Mouse (Mus musculus): ENCODE measurements around the gene Ncmap. TPM values are rescaled to one million over a fixed set of nuclear protein-coding genes. Genes with fewer than 3 reads are reported as not detected.

The Ncmap gene
- 1 to 10 TPM in 1 of 2 experiments, under 1 TPM in 1; 0.93 to 1.2 TPM for total RNA-seq (2021)
- long read RNA-seq, experiment 1, partial matches to known transcripts = 1 of 1 reads
- long read RNA-seq, experiment 1, other reads (novel, unspliced or antisense) = 0 of 1 reads
- long read RNA-seq, experiment 2, partial matches to known transcripts = 1 of 2 reads
- long read RNA-seq, experiment 2, other reads (novel, unspliced or antisense) = 1 of 2 reads

DNA sequence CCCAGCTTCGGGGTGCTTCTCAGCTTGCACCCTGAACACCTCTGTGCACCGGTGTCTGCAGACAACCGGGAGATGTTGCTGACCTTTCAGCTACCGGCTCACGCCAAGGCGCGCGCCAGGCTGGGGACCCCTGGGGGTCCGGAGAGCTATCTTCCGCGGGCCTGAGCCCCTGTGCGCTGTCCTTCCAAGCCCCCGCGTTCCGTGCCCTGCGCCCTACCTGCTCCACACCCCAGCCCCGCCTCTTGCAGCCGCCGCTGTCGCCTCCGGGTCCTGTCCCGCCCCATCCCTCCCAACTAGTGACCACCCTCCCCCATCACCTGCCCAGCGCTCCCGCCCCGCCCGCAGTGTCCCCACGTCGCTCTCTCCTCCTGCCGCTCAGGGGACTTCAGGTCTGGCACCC lies at the start of gene Ncmap:
Gene Ncmap (minus strand): TSS at position 237 of the 400 bp plus-strand sequence.
- DNase-seq (ENCODE audit: low spot score in 2 of 2) = no peak

DNA sequence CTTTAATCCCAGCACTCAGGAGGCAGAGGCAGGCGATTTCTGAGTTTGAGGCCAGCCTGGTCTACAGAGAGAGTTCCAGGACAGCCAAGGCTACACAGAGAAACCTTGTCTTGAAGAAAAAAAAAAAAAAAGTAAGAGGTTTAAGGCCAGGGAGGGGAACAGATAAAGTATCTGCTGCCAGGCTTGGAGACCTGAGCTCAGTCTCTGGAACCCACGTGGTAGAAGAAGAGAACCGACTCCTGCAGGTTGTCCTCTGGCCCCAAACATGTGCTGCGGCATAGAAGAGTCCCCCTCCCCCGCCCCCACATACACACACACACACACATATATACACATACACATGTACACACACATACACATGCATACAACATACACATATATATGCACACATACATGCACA lies 44.4 kb upstream of the Ncmap start:
- no peak for DNase-seq (ENCODE audit: low spot score in 2 of 2)

DNA sequence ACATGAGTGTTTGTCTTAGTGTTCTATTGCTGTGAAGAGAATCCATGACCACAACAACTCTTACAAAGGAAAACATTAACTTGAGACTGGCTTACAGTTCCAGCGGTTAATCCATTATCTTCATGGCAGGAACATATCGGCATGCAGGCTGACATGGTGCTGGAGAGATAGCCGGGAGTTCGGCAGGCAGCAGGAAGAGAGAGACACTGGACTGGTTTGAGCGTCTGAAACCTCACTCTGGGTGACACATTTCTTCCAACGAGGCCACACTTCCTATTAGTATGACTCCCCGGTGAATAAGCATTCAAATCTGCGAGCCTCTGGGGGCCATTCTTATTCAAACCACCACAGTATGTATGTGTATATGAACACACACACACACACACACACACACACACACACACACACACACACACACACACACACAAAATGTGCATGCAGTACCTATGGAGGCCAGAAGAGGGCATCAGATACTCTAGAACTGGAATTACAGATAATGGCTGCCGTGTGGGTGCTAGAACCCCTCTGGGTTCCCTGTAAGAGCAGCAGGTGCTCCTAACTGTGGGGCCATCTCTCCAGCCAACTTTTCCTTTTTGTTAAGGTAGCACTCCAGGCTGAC lies 42.0 kb upstream of the Ncmap start:
- DNase-seq (ENCODE audit: low spot score in 2 of 2) = no peak

DNA sequence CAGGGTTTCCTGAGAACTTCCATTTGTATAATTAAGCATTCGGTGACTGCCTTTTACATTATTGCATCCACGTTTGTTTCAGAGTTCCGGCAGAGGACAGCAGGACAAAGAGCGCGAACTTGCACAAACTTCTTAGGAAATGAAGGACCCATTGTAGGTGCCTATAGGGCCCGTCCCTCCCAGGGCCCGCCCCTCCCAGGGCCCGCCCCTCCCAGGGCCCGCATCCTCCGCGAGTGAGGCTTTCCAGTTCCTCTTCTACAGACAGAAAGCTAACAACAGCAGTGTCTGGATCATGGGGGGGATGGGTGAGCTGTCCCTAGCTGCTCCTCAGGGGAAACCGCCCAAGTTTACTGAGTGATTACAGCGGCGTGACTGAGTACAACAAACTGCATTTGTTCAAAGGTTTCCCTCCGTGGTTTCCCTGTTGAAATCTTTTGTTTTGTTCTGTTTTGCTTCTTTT lies 41.2 kb upstream of the Ncmap start:
- DNase-seq (ENCODE audit: low spot score in 2 of 2) = peak in 1 of 2 experiments; percentile 30

DNA sequence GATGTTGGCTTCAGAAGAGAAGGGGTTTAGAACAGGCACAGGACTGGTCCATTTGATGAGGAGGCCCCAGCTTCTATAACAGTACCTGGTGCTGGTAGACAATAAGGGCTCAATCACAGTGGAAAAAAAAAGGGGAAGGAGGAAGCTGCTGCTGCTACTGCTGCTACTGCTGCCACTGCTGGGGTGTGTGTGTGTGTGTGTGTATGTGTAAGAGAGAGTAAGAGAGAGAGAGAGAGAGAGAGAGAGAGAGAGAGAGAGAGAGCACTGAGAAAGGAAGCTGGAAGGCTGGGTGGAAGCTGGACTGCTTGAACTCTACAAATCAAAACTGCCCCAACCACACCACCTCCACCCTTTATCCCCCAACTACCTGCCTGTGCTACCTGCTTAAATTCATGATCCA lies 39.9 kb upstream of the Ncmap start:
- no peak for DNase-seq (ENCODE audit: low spot score in 2 of 2)

DNA sequence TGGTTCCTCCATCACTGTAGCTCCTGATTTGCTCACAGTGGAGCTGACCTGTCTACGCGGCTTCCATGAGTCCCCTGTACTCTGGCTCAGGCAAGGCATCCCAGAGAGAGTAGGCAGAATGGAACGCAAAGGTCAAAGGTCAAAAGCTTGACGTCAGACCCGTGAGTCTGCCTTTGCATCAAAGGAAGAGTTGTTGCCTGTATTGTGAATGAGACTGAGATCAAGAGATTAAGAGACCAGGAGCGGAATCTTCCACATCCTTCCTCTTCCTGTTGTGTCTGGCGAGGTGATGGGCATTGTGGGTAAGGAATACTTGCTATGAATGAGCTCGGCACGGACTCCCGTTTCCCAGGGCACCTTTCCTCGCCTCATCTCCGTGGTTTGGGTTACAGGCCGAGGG lies 38.3 kb upstream of the Ncmap start:
- DNase-seq (ENCODE audit: low spot score in 2 of 2) = no peak

DNA sequence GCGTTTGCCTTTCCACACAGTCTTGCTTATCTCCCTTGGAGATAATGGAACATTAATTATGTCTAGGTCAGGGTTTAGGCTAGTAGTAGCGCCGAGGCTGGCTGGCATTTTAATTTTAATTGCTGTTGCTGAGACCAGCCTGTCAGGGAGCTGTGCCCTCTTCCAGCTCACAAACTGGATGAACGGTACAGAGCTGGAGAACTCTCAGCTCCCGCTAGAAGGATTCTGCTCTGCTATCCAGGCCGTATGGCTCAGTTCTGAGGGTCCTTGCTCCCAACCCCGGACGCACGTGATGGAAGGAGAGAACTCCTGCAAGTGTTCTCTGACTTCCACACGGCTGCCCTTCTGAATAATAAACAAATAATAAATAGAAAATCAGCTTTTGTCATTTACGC lies 36.4 kb upstream of the Ncmap start:
- no peak for DNase-seq (ENCODE audit: low spot score in 2 of 2)

DNA sequence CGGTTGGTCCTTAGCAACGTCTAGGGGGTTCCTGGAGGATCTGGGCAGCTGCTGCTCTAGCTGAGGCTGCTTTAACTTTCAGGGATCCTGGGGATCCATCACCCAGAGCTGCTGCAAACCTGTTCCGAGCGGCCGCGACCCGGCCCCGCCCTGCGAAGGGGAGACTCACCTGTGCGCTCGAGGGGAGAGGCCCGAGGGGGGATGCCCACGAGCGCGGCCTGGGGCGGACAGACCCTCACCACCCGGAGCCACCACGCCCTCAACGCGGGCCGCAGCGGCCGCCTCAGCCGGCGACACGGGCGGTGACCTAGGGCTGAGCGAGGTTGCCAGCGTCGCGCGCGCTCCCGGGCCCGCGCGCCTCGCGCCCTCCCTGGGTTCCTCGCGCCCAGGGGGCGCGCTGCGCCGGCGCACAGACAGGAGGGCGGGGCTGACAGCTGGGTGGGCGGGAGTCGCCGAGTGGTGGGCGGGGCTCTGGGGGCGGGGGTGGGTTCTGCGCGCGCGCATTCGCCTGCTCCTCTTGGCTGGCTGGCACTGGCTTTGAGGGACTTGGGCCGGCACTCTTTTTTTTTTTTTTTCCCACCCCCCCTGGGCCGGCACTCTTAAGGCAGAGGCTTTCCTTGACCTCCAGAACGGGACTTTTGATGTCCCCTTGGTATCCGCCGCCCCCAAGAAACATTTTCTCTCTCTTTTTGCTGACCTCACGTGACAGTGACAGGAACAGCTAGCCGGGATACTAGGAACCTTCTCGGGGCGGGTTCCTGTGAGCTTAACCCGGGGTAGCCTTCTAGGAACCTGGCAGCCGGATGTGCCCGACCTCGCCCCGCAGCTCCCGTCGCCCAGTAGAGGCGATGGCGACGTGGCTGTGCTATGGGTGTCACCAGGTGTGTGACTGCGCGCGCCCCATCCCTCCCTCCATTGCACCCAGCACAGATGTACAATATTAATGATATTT lies 35.7 kb upstream of the Ncmap start, which contains the start of gene Rcan3:
Gene Rcan3 (minus strand): TSS at position 411 of the 952 bp plus-strand sequence.
- peak; percentile 62 to 78 for DNase-seq (ENCODE audit: low spot score in 2 of 2)

DNA sequence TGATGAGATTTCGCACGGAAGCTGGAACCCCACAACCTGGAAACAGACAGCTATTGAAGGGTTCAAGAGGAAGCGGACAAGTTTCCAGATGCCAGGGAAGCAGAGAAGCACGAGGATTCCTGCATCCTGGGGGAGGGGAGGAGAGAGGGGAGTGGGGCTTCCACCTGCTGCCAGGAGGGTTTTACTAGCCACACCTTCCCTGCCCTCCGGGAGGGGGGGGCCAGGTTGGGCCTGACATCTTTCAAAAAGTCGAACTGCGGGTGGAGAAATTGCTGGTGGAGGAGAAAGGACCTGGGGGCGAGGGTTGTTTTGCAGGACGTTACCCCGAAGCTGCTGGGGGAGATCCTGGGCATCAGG lies 35.0 kb upstream of the Ncmap start:
- DNase-seq (ENCODE audit: low spot score in 2 of 2) = no peak

DNA sequence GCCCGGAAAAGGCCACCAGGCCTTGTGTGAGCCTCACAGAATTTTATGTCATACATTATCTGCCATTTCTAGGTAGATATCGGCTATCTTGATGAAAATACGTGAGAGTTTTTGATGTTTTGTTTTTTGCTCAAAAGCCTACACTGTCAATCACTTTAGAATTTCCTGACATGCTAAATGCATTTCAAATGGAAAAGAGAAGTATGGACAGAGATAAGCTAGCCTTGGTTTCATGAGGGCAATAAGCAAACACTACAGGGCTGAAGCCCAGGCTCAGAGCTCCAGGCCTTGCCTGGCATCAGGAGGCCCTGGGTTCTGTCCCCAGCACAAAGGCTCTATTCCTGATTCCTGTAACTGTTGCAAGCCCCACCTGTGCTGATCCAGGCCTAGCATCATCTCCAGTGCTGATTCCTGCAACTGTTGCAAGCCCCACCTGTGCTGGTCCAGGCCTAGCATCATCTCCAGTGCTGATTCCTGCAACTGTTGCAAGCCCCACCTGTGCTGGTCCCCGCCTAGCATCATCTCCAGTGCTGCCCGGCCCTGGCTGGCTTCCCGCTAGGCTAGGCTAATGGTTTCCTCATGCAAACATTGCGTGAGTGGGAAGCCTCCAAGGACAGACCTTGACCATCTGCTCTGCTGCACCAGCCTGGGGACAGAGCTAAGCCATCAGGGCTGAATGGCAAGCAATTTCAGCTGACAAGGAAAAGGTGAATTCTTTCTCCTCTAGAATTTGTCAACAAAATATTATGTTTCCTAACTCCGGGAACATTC lies 32.1 kb upstream of the Ncmap start:
- DNase-seq (ENCODE audit: low spot score in 2 of 2) = no peak

DNA sequence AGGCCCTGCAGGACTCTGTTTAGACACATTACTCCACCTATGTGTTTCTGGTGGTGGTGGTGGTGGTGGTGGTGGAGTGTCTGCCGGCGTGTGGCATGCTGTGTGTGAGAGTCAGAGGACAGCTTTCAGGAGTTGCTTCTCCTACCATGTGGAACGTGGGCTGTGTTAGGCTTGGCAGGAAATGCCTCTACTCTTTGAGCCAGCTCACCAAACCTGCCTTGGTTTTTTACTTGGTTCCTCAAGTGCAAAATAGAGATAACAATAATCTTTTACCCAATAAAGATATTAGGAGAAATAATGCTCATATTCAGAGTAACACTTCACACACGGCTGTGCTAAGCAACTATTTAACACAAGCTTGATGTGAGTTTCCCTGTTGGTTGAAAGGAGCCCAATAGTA lies 31.4 kb upstream of the Ncmap start:
- DNase-seq (ENCODE audit: low spot score in 2 of 2) = no peak

DNA sequence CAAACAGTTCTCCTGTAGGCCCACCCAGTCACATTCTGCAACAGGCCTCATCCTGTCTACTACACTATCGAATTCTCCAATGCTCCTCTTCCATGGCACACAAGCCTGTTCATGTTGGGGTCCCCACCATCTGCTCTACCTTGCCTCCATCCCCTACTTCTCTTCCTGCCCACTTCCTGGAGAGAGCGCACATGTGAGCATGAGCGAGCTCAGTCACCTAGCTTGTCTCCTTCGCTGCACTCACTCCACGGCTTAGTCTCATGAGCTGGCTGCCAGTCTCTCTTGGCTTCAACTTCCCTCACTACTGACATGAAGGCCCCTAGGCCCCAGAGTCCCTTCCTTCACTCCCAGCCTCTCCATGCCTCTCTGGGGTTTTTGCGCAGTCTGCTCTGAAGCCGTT lies 28.6 kb upstream of the Ncmap start:
- no peak for DNase-seq (ENCODE audit: low spot score in 2 of 2)

DNA sequence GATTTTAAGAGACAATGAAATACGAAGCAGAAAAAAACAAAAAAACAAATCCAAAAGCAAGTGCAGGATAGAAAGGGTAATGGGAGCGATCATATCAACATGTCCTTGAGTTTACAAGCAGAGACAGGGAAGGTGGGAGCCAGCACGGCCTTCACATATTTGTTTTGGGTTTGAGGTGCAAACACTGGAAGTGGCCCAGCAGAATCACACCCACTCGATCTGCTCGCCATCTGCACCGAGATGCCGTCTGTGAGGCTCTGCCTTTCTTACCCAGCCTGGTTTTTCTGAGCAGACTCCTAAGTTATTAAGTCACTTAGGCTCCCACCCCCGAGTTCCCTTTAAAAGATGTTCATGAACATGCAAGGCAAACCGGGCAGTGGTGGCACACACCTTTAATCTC lies 27.6 kb upstream of the Ncmap start:
- DNase-seq (ENCODE audit: low spot score in 2 of 2) = no peak

DNA sequence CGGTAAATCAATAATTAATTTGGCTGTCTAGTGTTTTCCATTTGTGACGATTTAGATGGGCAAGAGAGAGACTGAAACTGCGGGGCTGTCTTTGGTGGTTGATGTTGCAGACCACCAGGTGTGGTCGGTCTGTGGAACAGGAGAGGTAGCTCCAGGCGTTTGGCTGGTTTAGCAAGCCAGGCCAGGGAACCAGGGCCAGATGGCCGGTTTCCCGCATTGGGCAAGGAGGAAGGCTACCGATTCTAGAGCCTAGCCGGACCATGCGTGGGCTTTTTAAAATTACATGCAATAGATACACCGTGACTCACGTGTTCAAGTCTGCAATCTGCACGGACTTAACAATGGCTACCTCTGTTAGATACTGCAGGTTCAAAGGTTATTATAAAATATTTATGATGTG lies 22.9 kb upstream of the Ncmap start:
- no peak for DNase-seq (ENCODE audit: low spot score in 2 of 2)

DNA sequence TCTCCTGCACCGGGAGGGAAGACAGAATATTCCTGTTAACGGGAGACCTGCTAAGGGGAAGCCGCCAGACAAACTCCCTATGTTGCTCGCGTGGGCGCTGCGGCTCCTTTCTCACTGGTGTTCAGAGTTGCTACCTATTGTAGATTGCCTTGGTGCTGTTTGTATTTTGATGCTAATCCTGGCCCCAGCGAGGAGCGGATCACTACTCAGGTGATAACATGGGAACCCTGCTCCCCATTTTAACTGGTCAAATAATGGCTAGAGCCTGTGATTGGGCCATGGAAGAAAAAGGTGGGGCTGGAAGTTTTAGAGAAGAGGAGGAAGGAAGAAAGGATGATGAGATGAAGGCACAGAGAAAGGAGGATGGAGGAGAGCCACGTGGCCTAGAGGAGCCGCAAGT lies 22.4 kb upstream of the Ncmap start:
- DNase-seq (ENCODE audit: low spot score in 2 of 2) = no peak

DNA sequence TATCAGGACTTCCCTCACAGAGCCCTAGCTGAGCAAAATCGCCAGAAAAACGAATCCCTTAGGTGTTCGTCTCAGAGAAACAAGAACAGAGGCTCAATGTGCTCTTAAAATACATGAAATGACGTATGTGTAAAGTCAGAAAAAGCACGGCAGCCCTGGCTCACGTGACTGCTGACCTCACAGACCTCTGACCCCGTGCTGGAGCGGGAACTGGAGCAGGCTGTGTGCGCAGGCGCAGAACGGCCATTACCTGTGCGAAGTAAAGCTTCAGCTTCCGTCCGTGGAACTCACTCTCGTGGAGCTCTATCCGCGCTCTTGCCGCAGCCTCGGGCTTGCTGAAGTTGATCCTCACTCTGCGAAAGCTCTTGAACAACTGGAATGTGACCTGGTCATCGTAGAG lies 22.0 kb upstream of the Ncmap start:
- no peak for DNase-seq (ENCODE audit: low spot score in 2 of 2)

DNA sequence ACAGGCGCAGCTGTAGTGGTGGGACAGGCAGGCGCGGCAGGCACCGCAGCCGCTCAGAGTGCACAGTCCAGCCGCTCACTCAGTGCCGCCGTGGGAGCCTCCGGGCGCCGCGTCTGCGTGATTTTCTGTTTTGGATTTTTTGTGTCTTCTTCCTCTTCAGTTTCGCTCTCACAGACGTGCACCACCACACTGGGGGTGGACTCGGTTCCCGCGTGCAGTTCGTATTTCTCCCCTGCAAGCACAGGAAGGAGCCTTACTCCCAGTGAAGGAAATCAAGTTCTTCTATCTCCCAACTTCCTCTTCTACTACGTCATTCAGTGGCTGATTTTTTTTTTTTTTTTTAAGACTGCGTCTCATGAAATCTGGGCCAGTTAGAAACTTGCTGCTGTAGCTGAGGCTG lies 18.3 kb upstream of the Ncmap start:
- no peak for DNase-seq (ENCODE audit: low spot score in 2 of 2)

DNA sequence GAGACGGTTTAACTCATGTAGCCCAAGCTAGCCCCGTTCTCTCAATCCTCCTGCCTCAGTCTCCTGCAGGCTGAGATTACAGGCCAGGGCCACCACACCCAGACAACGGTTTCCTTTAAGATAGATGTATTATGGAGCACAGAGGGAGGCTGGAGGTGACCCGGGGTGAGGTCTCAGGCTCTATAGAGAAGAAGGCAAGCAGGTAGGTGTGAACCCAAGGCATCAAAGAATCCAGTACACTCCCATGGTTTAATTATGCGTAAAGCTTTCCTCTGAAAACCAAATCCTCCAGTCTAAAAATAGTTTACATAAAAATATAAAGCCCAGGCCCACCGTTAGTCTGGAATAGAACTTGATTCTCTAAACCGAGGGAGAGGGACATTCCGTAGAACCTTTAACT lies 15.5 kb upstream of the Ncmap start:
- DNase-seq (ENCODE audit: low spot score in 2 of 2) = no peak

DNA sequence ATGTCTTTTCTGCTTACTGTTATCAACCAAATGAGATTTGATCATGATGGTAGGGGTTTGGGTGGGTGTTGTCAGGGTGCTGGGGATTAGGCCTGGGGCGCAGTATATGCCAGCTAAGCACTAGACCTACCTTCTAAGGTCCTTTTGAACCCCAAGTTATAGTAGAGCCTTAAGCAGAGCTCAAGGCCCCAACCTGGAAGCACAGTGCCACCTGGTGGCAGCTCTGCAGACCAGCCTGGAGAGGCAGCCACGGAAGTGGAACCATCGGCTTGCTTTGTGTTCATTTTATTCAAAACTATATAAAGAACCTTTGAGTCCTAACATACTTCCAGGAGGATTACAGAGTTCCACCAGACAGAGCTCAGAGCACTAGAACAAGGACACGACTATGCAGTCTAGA lies 13.6 kb upstream of the Ncmap start:
- peak in 1 of 2 experiments; percentile 22 for DNase-seq (ENCODE audit: low spot score in 2 of 2)

DNA sequence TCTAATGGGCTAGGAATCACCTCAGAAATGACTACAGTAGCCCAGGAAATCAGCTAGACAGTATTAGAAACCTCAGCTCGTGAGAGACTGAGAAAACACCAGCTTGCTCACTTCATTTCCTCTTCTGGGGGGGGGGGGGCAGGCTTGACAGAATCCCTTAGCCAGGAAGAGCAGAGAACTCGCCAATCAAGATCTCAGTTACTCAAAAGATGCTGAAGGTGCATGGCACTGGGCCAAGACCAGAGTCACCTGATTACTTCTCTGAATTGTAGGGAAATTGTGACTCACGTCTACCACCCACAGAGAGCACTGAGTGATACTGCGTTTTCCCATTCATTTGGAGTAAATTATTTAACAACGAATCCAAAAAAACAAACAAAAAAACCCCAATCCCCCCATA lies 8.2 kb upstream of the Ncmap start:
- DNase-seq (ENCODE audit: low spot score in 2 of 2) = no peak

DNA sequence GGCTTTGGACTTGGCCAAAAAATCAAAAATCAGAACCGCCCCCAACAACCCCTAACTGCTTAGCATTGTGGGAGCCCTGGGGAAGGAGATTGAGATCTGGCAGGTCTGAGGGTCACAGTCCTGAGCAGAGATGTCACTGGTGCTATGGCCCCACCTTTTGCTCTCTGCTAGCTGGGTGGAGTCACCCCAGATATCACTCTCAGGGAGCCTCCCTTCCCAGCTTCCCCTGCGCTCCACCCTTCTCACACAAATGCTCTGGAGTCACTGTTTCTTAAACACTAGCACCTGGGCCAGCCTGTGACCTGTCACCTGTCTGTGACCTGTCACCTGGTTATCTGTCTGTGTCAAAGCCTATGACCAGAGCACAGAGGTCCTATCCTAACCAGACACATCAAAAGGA lies 6.9 kb upstream of the Ncmap start:
- DNase-seq (ENCODE audit: low spot score in 2 of 2) = no peak
